Mouse (Mus musculus) C2C12 (cell line): ENCODE results near the gene Rhbdl1.

Experiments
- CEBPB ChIP-seq: IDR thresholded peaks from one replicate; pipeline ENCODE4 v1.6.1; 2011; ENCODE audit warnings: low read depth, mild to moderate bottlenecking, control low read depth, moderate library complexity
- CTCF ChIP-seq: IDR thresholded peaks from one replicate; pipeline ENCODE4 v1.5.1; 2011; ENCODE audit not compliant: control insufficient read depth, insufficient read depth, insufficient read length
- MAX ChIP-seq: IDR thresholded peaks from one replicate; pipeline ENCODE4 v1.6.1; 2011; ENCODE audit warnings: mild to moderate bottlenecking, control low read depth
- MYOD1 ChIP-seq: IDR thresholded peaks from one replicate; pipeline ENCODE4 v1.6.1; 2011; ENCODE audit warnings: low read depth; ENCODE audit not compliant: control insufficient read depth, insufficient read length
- USF1 ChIP-seq: IDR thresholded peaks from one replicate; pipeline ENCODE4 v1.6.1; 2011; ENCODE audit warnings: low read depth, mild to moderate bottlenecking, control low read depth, moderate library complexity

DNA sequence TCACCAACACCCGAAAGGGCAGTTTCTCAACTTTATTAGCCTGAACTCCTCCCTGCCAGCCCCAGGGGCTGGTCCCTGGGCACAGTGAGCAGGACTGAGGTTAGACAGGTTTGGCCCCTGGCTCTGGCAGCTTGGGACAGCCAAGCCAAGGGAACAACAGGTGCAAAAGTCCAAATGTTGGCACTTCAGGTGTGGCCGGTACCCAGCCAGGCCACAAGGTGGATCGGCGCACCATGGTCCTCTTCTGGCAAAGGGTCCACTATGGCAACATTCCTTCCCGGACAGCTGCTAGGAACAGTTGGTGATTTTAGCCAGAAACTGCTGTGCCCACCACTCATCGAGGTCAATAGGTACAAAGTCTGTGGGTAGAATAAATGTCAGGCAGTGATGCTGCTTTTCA lies 26.6 kb upstream of the Rhbdl1 start:
- TF ChIP-seq CTCF (no peak), CEBPB (no peak), MAX (no peak), USF1 (no peak), MYOD1 (no peak)
